Comparison of ENCODE assay signal across 8 mouse cellular contexts in genomic region chr5:124432398-124433012, GRCm38 (mm10). TPM values are rescaled to one million over a fixed set of nuclear protein-coding genes. Genes with fewer than 3 reads are reported as not detected.
DNase-seq lines count a peak whose midpoint lies in the region; ATAC-seq and TF ChIP-seq lines count a peak whose summit lies in the region.

No protein-coding gene starts in this region.

- H3K36me3 ChIP-seq in hindbrain, postnatal 0 days (ENCODE audit: insufficient read depth, low read length): no peaks in the 10 kb centered on the region

- peak; percentile 74 for ATAC-seq in frontal cortex, adult (ENCODE audit: low TSS enrichment)
- peak; percentile 75; the same call in 1 of the 2 replicates for ATAC-seq in hindbrain, postnatal 0 days

- H3K27ac ChIP-seq in hindbrain, postnatal 0 days: no peak overlapping the region

- H3K4me2 ChIP-seq in hindbrain, postnatal 0 days (ENCODE audit: low read depth, low read length): no peak overlapping the region

- H3K9me3 ChIP-seq in hindbrain, postnatal 0 days (ENCODE audit: low read length): no peaks in the 10 kb centered on the region

- peak; percentile 57 to 90 for DNase-seq in adrenal gland, adult (ENCODE audit: inconsistent age in 2 of 2, low spot score in 1 of 2)
- DNase-seq in adrenal gland, adult 8-10 months: no peak
- DNase-seq in cerebellum, adult 11-12 months: peak; percentile 56
- peak; percentile 82 for DNase-seq in hindbrain, postnatal 0 days (ENCODE audit: low spot score)
- peak; percentile 47 to 66 for DNase-seq in layer of hippocampus, postnatal 36 days
- DNase-seq in lung, postnatal 10 days: peak; percentile 78
- peak; percentile 85 to 87 for DNase-seq in right cerebral cortex, postnatal 10 days (ENCODE audit: low spot score in 2 of 2)

- no peak overlapping the region for H3K4me3 ChIP-seq in hindbrain, postnatal 0 days (ENCODE audit: low read length)

- no peaks in the 10 kb centered on the region for H3K4me1 ChIP-seq in hindbrain, postnatal 0 days (ENCODE audit: insufficient read depth, low read length)

- no peak overlapping the region for H3K9ac ChIP-seq in hindbrain, postnatal 0 days (replicated peaks; ENCODE audit: low read length)

- H3K27me3 ChIP-seq in hindbrain, postnatal 0 days (ENCODE audit: insufficient read depth, low read length): no peaks in the 10 kb centered on the region

- TF ChIP-seq CTCF in hindbrain, postnatal 0 days (IDR thresholded peaks at IDR 0.05; ENCODE audit: low read depth): peak; percentile 91

RNA-seq across cellular contexts. Expression of gene Sbno1, which starts 6.7 kb away (rescaled TPM):
- 100 to 1,000 TPM in 2 of 4 experiments, 10 to 100 TPM in 2; 86.8 to 120 (median 107) TPM for total RNA-seq in adrenal gland, adult 8-10 months (2022)
- total RNA-seq in hindbrain, postnatal 0 days (2014; rRNA removed): 30.4 and 35.9 TPM in 2 replicates
- polyA plus RNA-seq in hindbrain, postnatal 0 days (2015; fragmentation: Nextera tagmentation; extraction: Ambion mirVana): 71.0 and 73.6 TPM in 2 replicates
- total RNA-seq in layer of hippocampus, postnatal 36 days (2021): 100 to 1,000 TPM; 148 to 157 TPM

RNA-seq across cellular contexts. Expression of gene Kmt5a, which starts 7.2 kb away (rescaled TPM):
- 100 to 1,000 TPM; 107 to 196 (median 137) TPM for total RNA-seq in adrenal gland, adult 8-10 months (2022)
- 28.0 and 48.5 TPM in 2 replicates for total RNA-seq in hindbrain, postnatal 0 days (2014; rRNA removed)
- 17.2 and 20.5 TPM in 2 replicates for polyA plus RNA-seq in hindbrain, postnatal 0 days (2015; fragmentation: Nextera tagmentation; extraction: Ambion mirVana)
- total RNA-seq in layer of hippocampus, postnatal 36 days (2021): 10 to 100 TPM; 63.9 to 78.5 TPM

RNA-seq across cellular contexts. Expression of gene Rilpl2, which starts 45.7 kb away (rescaled TPM):
- 10 to 100 TPM; 26.3 to 29.7 (median 29.2) TPM for total RNA-seq in adrenal gland, adult 8-10 months (2022)
- 25.6 and 38.8 TPM in 2 replicates for total RNA-seq in hindbrain, postnatal 0 days (2014; rRNA removed)
- polyA plus RNA-seq in hindbrain, postnatal 0 days (2015; fragmentation: Nextera tagmentation; extraction: Ambion mirVana): 33.2 and 34.8 TPM in 2 replicates
- total RNA-seq in layer of hippocampus, postnatal 36 days (2021): 10 to 100 TPM; 19.8 to 20.6 TPM

RNA-seq across cellular contexts. Expression of gene Snrnp35, which starts 50.4 kb away (rescaled TPM):
- 10 to 100 TPM; 17.1 to 23.2 (median 17.5) TPM for total RNA-seq in adrenal gland, adult 8-10 months (2022)
- 4.0 and 17.2 TPM in 2 replicates for total RNA-seq in hindbrain, postnatal 0 days (2014; rRNA removed)
- 13.9 and 17.3 TPM in 2 replicates for polyA plus RNA-seq in hindbrain, postnatal 0 days (2015; fragmentation: Nextera tagmentation; extraction: Ambion mirVana)
- 10 to 100 TPM; 27.4 to 31.7 TPM for total RNA-seq in layer of hippocampus, postnatal 36 days (2021)
